Mouse (Mus musculus) embryonic facial prominence, embryonic 10.5 days (tissue): ENCODE measurements at regions not wholly inside any gene's neighbourhood (a gene's known extent, or its start where the extent isn't known, plus 50 kb on each side); places are given as distances from the start of the nearest gene placed in this dataset.

Experiments used
- DNase-seq: peaks from one replicate; pipeline ENCODE4 v3.0.0-alpha.2; 2017; ENCODE audit warnings: low spot score
- H3K27ac ChIP-seq: fragments of 300-500 bp; sonication (generic); replicated peaks from 2 replicates; pipeline ENCODE4 v1.5.1; 2016; ENCODE audit warnings: mild to moderate bottlenecking
- H3K27me3 ChIP-seq: fragments of 300-500 bp; sonication (generic); replicated peaks from 2 replicates; pipeline ENCODE4 v1.6.1; 2016; ENCODE audit warnings: low read depth, mild to moderate bottlenecking; ENCODE audit not compliant: poor library complexity, severe bottlenecking
- H3K36me3 ChIP-seq: fragments of 300-500 bp; sonication (generic); replicated peaks from 2 replicates; pipeline ENCODE4 v1.6.1; 2016; ENCODE audit warnings: mild to moderate bottlenecking, moderate library complexity
- H3K4me1 ChIP-seq: fragments of 300-500 bp; sonication (generic); 2 replicates; pipeline ENCODE4 v1.6.1; 2016
- H3K4me3 ChIP-seq: fragments of 300-500 bp; sonication (generic); 2 replicates; pipeline ENCODE4 v1.5.1; 2016; ENCODE audit warnings: mild to moderate bottlenecking, moderate library complexity
- H3K9me3 ChIP-seq: fragments of 300-500 bp; sonication (generic); 2 replicates; pipeline ENCODE4 v1.6.1; 2016; ENCODE audit warnings: mild to moderate bottlenecking
- WGBS: fragments of 180-500 bp; shearing (Covaris S2); methylation state at CpG from one replicate; pipeline ENCODE4 v1.1.7; 2016; 5-methylcytosine and 5-hydroxymethylcytosine counted together

- H3K36me3 ChIP-seq = no peaks in the 10 kb centered on the region
- DNase-seq = no peak
- H3K4me1 ChIP-seq = no peaks in the 10 kb centered on the region
- no peak overlapping the region for H3K27ac ChIP-seq
- H3K9me3 ChIP-seq = no peaks in the 10 kb centered on the region
- H3K4me3 ChIP-seq = no peak overlapping the region
- peaks cover 4% of the 10 kb centered on the region; the same call in 1 of the 2 replicates for H3K27me3 ChIP-seq
- WGBS = 86% methylated on average over 4 of the region's 4 CpGs
Measured at GRCm38 (mm10) chr3:41401881-41402280, 153.7 kb upstream of the Jade1 start.

- no peak overlapping the region for H3K4me3 ChIP-seq
- DNase-seq = no peak
- H3K4me1 ChIP-seq = peaks cover 9% of the 10 kb centered on the region
- 69% methylated on average over 6 of the region's 6 CpGs for WGBS
- H3K27me3 ChIP-seq = no peaks in the 10 kb centered on the region
- H3K36me3 ChIP-seq = no peaks in the 10 kb centered on the region
- H3K27ac ChIP-seq = no peak overlapping the region
- no peaks in the 10 kb centered on the region for H3K9me3 ChIP-seq
Measured at GRCm38 (mm10) chr3:41389868-41390267, 165.7 kb upstream of the Jade1 start.

- 58% methylated on average over 9 of the region's 9 CpGs for WGBS
Measured at GRCm38 (mm10) chr3:41387469-41388212, 167.9 kb upstream of the Jade1 start.

GRCm38 (mm10) chr3:41386299-41386698 lies 169.2 kb upstream of the Jade1 start:
- Histone ChIP-seq H3K27me3 (no peaks in the 10 kb centered on the region), H3K4me1 (peaks cover 9% of the 10 kb centered on the region), H3K27ac (no peak overlapping the region), H3K4me3 (no peak overlapping the region), H3K36me3 (no peaks in the 10 kb centered on the region), H3K9me3 (no peaks in the 10 kb centered on the region)
- no peak for DNase-seq
- 59% methylated on average over 5 of the region's 5 CpGs for WGBS

More at GRCm38 (mm10) chr3:41387469-41388212, 167.9 kb upstream of the Jade1 start:
- peaks cover 9% of the 10 kb centered on the region for H3K4me1 ChIP-seq
- no peak overlapping the region for H3K27ac ChIP-seq
- H3K27me3 ChIP-seq = no peaks in the 10 kb centered on the region
- DNase-seq = no peak
- H3K36me3 ChIP-seq = no peaks in the 10 kb centered on the region
- H3K9me3 ChIP-seq = no peaks in the 10 kb centered on the region
- H3K4me3 ChIP-seq = no peak overlapping the region

- Histone ChIP-seq H3K4me3 (no peak overlapping the region), H3K4me1 (peaks cover 9% of the 10 kb centered on the region), H3K9me3 (no peaks in the 10 kb centered on the region), H3K27me3 (no peaks in the 10 kb centered on the region), H3K36me3 (no peaks in the 10 kb centered on the region), H3K27ac (no peak overlapping the region)
- 83% methylated on average over 10 of the region's 10 CpGs for WGBS
- DNase-seq = no peak
Measured at GRCm38 (mm10) chr3:41384410-41384809, 171.1 kb upstream of the Jade1 start.

GRCm38 (mm10) chr3:41378576-41378975 lies 177.0 kb upstream of the Jade1 start:
- H3K4me1 ChIP-seq = no peaks in the 10 kb centered on the region
- no peak overlapping the region for H3K4me3 ChIP-seq
- no peak overlapping the region for H3K27ac ChIP-seq
- WGBS = 81% methylated on average over 5 of the region's 5 CpGs
- H3K36me3 ChIP-seq = no peaks in the 10 kb centered on the region
- H3K27me3 ChIP-seq = no peaks in the 10 kb centered on the region
- no peak for DNase-seq
- H3K9me3 ChIP-seq = no peaks in the 10 kb centered on the region

- Histone ChIP-seq H3K36me3 (no peaks in the 10 kb centered on the region), H3K9me3 (no peaks in the 10 kb centered on the region), H3K27ac (no peak overlapping the region), H3K4me1 (no peaks in the 10 kb centered on the region), H3K27me3 (no peaks in the 10 kb centered on the region), H3K4me3 (no peak overlapping the region)
- WGBS = 90% methylated on average over 5 of the region's 5 CpGs
- DNase-seq = no peak
Measured at GRCm38 (mm10) chr3:41377826-41378406, 177.6 kb upstream of the Jade1 start.

GRCm38 (mm10) chr3:41376848-41377582 lies 178.5 kb upstream of the Jade1 start:
- Histone ChIP-seq H3K4me3 (no peak overlapping the region), H3K27me3 (no peaks in the 10 kb centered on the region), H3K27ac (no peak overlapping the region), H3K4me1 (no peaks in the 10 kb centered on the region), H3K9me3 (0 out of 2 replicates have a peak, but pooled peaks cover 3% of the 10 kb centered on the region), H3K36me3 (no peaks in the 10 kb centered on the region)
- DNase-seq = no peak
- 63% methylated on average over 6 of the region's 6 CpGs for WGBS

- H3K27me3 ChIP-seq = no peaks in the 10 kb centered on the region
- DNase-seq = no peak
- 0 out of 2 replicates have a peak, but pooled peaks cover 3% of the 10 kb centered on the region for H3K9me3 ChIP-seq
- H3K36me3 ChIP-seq = no peaks in the 10 kb centered on the region
- WGBS = 83% methylated on average over 2 of the region's 2 CpGs
- no peak overlapping the region for H3K27ac ChIP-seq
- H3K4me1 ChIP-seq = no peaks in the 10 kb centered on the region
- no peak overlapping the region for H3K4me3 ChIP-seq
Measured at GRCm38 (mm10) chr3:41375230-41375930, 180.2 kb upstream of the Jade1 start.

- 81% methylated on average over 5 of the region's 5 CpGs for WGBS
- Histone ChIP-seq H3K4me3 (no peak overlapping the region), H3K36me3 (no peaks in the 10 kb centered on the region), H3K9me3 (0 out of 2 replicates have a peak, but pooled peaks cover 3% of the 10 kb centered on the region), H3K27ac (no peak overlapping the region), H3K4me1 (no peaks in the 10 kb centered on the region), H3K27me3 (no peaks in the 10 kb centered on the region)
- no peak for DNase-seq
Measured at GRCm38 (mm10) chr3:41373198-41373597, 182.3 kb upstream of the Jade1 start.

- Histone ChIP-seq H3K27me3 (no peaks in the 10 kb centered on the region), H3K27ac (no peak overlapping the region), H3K36me3 (no peaks in the 10 kb centered on the region), H3K4me1 (no peaks in the 10 kb centered on the region), H3K4me3 (no peak overlapping the region), H3K9me3 (0 out of 2 replicates have a peak, but pooled peaks cover 3% of the 10 kb centered on the region)
- 82% methylated on average over 7 of the region's 7 CpGs for WGBS
- no peak for DNase-seq
Measured at GRCm38 (mm10) chr3:41368351-41369101, 187.0 kb upstream of the Jade1 start.

GRCm38 (mm10) chr3:41366764-41367163 lies 188.8 kb upstream of the Jade1 start:
- Histone ChIP-seq H3K36me3 (no peaks in the 10 kb centered on the region), H3K27me3 (no peaks in the 10 kb centered on the region), H3K4me1 (no peaks in the 10 kb centered on the region), H3K27ac (no peak overlapping the region), H3K4me3 (no peak overlapping the region), H3K9me3 (no peaks in the 10 kb centered on the region)
- 82% methylated on average over 4 of the region's 4 CpGs for WGBS
- DNase-seq = no peak
